Mouse (Mus musculus) heart, embryonic 11.5 days (tissue): Measurements from ENCODE around the gene Ostc. TPM values are rescaled to one million over a fixed set of nuclear protein-coding genes. Genes with fewer than 3 reads are reported as not detected.

ENCODE experiments used
- ATAC-seq: fragments of 200-750 bp; cut with Nextera tagmentation; replicated peaks from 2 replicates; pipeline ENCODE4 v1.8.0; 2017; ENCODE audit warnings: moderate library complexity; ENCODE audit not compliant: insufficient number of reproducible peaks, low FRiP score, low TSS enrichment
- H3K27ac ChIP-seq: fragments of 300-500 bp; sonication (generic); 2 replicates; pipeline ENCODE4 v1.5.1; 2014; ENCODE audit warnings: mild to moderate bottlenecking, low read depth, low read length
- H3K27me3 ChIP-seq: fragments of 300-500 bp; sonication (generic); 2 replicates; pipeline ENCODE4 v1.6.1; 2014; ENCODE audit warnings: mild to moderate bottlenecking, low read length, mixed read lengths; ENCODE audit not compliant: control insufficient read depth, insufficient read depth
- H3K36me3 ChIP-seq: fragments of 300-500 bp; sonication (generic); 2 replicates; pipeline ENCODE4 v1.6.1; 2014; ENCODE audit warnings: mild to moderate bottlenecking, low read length, moderate library complexity, mixed read lengths; ENCODE audit not compliant: control insufficient read depth, insufficient read depth
- H3K4me1 ChIP-seq: fragments of 300-500 bp; sonication (generic); 2 replicates; pipeline ENCODE4 v1.6.1; 2014; ENCODE audit warnings: low read length; ENCODE audit not compliant: control insufficient read depth, insufficient read depth
- H3K4me2 ChIP-seq: fragments of 300-500 bp; sonication (generic); 2 replicates; pipeline ENCODE4 v1.6.1; 2014; ENCODE audit warnings: mild to moderate bottlenecking, moderate library complexity
- H3K4me3 ChIP-seq: fragments of 300-500 bp; sonication (generic); 2 replicates; pipeline ENCODE4 v1.5.1; 2014; ENCODE audit warnings: low read depth, low read length
- H3K9ac ChIP-seq: fragments of 300-500 bp; sonication (generic); 2 replicates; pipeline ENCODE4 v1.6.1; 2014; ENCODE audit warnings: mild to moderate bottlenecking, low read depth, low read length, moderate library complexity
- H3K9me3 ChIP-seq: fragments of 300-500 bp; sonication (generic); replicated peaks from 2 replicates; pipeline ENCODE4 v1.6.1; 2016; ENCODE audit warnings: low read length; ENCODE audit not compliant: control insufficient read depth
- WGBS: fragments of 180-500 bp; shearing (Covaris S2); extraction: QIAGEN DNeasy Blood & Tissue Kit; methylation state at CpG from one replicate; pipeline ENCODE4 v1.1.7; 2014; ENCODE audit not compliant: insufficient replicate concordance; 5-methylcytosine and 5-hydroxymethylcytosine counted together
- polyA plus RNA-seq: library from polyadenylated mRNA; unstranded; fragments of >200 nt; fragmentation: Nextera tagmentation; extraction: Ambion mirVana; gene quantifications from 2 replicates; pipeline ENCODE4 v1.2.1, GENCODE M21; 2014

The Ostc gene
- polyA plus RNA-seq, 1 experiment from 2014 or later: 282 TPM

DNA sequence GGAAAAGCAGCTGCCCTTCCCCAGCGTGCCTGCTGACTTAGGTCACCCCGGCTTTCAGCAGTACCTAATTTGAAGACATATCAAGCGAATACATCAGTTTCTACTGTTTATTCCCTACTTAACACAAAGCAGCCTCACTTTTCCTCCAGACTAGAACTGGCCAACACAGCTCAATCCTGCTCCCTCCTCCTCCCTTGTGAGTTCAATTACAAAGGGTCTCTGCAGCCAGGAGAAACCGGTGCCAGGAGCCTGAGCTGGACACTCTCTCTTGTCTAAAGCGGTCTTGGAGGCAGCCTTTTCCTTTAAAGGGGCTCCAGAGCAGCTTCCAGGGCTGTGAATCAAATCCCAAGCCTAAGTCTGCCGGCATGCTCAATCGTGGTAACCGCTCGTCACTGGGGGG is 27.1 kb downstream of the Ostc start:
- Histone ChIP-seq H3K9me3 (no peaks in the 10 kb centered on the region), H3K9ac (no peak overlapping the region), H3K27ac (no peak overlapping the region), H3K4me1 (no peaks in the 10 kb centered on the region), H3K27me3 (no peaks in the 10 kb centered on the region), H3K4me2 (no peak overlapping the region), H3K36me3 (no peaks in the 10 kb centered on the region), H3K4me3 (no peak overlapping the region)
- ATAC-seq: no peak
- 83% methylated on average over 9 of the region's 9 CpGs for WGBS

DNA sequence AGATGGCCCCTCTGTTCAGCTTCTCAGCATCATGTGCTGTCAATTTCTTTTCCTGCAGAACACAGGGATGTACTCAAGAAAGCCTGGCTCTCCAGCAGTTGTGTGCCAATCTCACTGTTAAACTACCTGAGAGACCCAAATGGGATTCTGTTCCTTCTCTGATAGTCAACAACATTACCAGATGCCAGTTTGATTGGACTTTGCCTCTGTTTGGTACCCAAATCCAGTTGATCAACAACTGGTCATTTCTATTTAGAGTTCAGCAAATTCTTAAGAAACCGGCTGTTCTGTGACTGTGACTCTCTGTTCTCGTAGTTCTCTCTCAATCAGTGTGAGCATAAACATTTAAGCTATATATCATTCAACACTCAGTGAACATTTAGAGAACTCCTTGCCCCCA is 28.0 kb downstream of the Ostc start:
- WGBS: 75% methylated on average over 2 of the region's 2 CpGs
- H3K4me3 ChIP-seq: no peak overlapping the region
- no peak for ATAC-seq
- no peaks in the 10 kb centered on the region for H3K27me3 ChIP-seq
- H3K27ac ChIP-seq: no peak overlapping the region
- H3K4me1 ChIP-seq: no peaks in the 10 kb centered on the region
- H3K9ac ChIP-seq: no peak overlapping the region
- no peaks in the 10 kb centered on the region for H3K36me3 ChIP-seq
- H3K4me2 ChIP-seq: no peak overlapping the region
- no peaks in the 10 kb centered on the region for H3K9me3 ChIP-seq

DNA sequence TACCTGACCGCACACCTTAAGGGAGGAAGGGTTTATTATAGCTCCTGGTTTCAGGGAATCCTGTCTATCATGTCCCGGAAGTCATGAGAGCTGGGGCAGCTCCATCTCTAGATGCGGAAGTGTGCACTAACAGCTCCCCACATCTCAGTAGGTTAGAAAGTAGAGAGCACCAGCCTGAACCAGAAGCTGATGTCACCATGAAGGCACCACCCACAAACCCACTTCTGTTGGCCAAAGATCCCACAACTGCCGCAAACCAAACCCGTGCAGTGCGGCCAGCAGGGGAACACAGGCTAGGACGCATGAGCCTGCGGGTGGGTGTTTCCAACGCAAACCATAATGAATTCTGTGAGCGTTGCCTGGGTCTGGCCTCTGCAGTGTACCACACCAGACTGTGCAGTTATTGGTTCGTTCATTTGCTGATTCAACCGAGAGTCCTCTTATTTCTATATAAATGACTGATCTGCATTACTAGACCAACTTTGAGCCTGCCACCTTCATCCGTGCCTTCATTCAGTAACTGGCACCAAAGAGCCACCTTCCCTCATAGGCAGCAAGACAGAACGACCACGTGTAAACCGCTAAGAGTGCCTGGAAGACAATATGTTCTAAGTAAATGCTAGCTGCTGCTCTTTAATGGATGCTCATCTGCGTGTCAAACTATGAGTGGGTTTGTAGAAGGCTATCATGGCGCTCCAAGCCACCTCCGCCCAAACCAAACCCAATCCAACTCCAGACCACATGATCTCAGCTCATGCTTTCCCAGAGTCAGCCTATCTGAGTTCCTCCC is 31.4 kb downstream of the Ostc start:
- no peaks in the 10 kb centered on the region for H3K36me3 ChIP-seq
- no peaks in the 10 kb centered on the region for H3K9me3 ChIP-seq
- no peaks in the 10 kb centered on the region for H3K27me3 ChIP-seq
- no peak overlapping the region for H3K4me2 ChIP-seq
- no peak for ATAC-seq
- no peak overlapping the region for H3K27ac ChIP-seq
- WGBS: 90% methylated on average over 19 of the region's 19 CpGs
- no peaks in the 10 kb centered on the region for H3K4me1 ChIP-seq
- H3K4me3 ChIP-seq: no peak overlapping the region
- H3K9ac ChIP-seq: no peak overlapping the region

DNA sequence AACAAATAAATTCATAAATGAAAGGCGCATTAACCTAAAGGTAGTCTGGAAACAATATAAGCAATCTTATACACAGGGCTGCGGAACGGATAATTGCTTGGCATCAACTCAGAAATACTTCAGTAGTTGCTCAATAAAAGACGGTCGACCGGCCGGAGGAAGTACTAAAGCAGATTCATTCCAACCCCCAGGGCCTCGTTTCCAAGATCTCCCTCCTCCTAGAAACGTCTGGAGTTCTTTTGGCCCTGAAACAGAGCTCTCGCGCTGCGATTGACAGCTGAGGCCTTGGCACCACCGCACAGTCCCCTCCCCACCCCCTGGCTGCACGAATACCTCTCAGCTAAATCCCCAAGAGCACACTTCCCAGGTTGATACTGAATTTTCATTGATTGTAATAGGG is 38.0 kb downstream of the Ostc start:
- Histone ChIP-seq H3K4me3 (no peak overlapping the region), H3K36me3 (no peaks in the 10 kb centered on the region), H3K9ac (no peak overlapping the region), H3K9me3 (no peaks in the 10 kb centered on the region), H3K27me3 (no peaks in the 10 kb centered on the region), H3K4me2 (no peak overlapping the region), H3K27ac (no peak overlapping the region), H3K4me1 (no peaks in the 10 kb centered on the region)
- 73% methylated on average over 14 of the region's 14 CpGs for WGBS
- ATAC-seq: no peak

DNA sequence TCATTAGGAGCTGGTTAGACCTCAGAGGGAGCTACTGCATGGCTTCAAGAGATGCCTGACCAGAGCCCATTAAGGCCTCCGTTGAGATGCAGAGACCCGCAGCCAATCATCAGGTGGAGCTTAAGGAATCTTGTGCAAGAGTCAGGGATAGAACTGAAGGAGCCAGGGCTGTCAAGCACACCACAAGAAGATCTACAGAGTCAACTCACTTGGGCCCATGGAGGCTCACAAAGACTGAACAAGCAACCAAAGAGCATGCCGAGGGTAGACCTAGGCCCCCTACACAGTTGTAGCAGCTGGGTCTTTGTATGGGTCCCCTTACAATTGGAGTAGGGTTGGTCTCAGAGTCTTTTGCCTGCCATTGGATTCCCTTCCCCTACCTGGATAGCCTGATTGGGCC is 46.7 kb downstream of the Ostc start:
- no peak overlapping the region for H3K4me2 ChIP-seq
- no peak for ATAC-seq
- H3K27ac ChIP-seq: no peak overlapping the region
- 86% methylated on average over 3 of the region's 3 CpGs for WGBS
- no peaks in the 10 kb centered on the region for H3K36me3 ChIP-seq
- no peaks in the 10 kb centered on the region for H3K27me3 ChIP-seq
- no peak overlapping the region for H3K4me3 ChIP-seq
- no peak overlapping the region for H3K9ac ChIP-seq
- H3K9me3 ChIP-seq: no peaks in the 10 kb centered on the region
- H3K4me1 ChIP-seq: no peaks in the 10 kb centered on the region

DNA sequence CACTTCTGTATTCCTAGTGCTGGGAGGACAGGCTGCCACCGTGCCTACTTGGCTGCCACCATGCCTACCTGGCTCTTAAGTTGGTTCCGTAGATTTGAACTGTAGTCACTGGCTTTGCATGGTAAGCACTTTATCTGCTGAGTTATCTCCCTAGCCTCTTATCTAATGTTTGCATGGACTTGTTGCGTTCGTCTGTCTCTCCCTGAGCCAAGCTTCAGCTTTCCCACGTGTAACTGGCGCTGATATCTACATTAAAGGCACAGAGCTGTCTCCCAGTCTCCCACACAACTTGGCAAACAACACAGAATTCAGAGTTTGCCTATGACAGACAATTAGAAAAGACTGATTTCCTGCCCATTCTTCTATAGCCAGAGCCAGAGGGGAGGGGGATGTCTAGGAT is 48.6 kb downstream of the Ostc start:
- Histone ChIP-seq H3K9ac (no peak overlapping the region), H3K4me1 (no peaks in the 10 kb centered on the region)
- WGBS: 35% methylated on average over 6 of the region's 6 CpGs

DNA sequence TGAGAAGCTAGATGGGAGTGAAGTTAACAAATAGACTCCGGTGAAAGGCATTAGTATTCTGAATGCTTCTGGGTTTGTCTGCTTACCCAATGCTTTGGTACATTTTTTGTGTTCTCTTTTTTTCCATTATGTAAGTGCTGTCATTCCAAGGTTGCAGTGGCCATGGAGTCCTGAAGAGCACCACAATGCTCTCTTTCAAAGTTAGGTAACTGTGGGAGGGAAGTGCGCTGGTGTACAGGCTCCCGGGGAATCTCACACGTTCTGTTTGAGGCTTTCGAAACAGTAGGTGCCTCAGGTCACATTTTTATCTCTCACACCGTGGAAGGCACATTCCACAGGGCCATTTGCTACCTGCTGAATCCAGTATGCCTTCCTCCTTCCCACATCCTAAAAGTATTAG is 59.7 kb downstream of the Ostc start:
- H3K9ac ChIP-seq: no peak overlapping the region
- H3K36me3 ChIP-seq: no peaks in the 10 kb centered on the region
- no peak overlapping the region for H3K27ac ChIP-seq
- H3K4me3 ChIP-seq: no peak overlapping the region
- WGBS: 28% methylated on average over 6 of the region's 6 CpGs
- ATAC-seq: no peak
- H3K9me3 ChIP-seq: no peaks in the 10 kb centered on the region
- no peaks in the 10 kb centered on the region for H3K27me3 ChIP-seq
- no peak overlapping the region for H3K4me2 ChIP-seq
- H3K4me1 ChIP-seq: no peaks in the 10 kb centered on the region

More for the DNA sequence above, 48.6 kb downstream of the Ostc start:
- Histone ChIP-seq H3K27ac (no peak overlapping the region), H3K36me3 (no peaks in the 10 kb centered on the region), H3K4me2 (no peak overlapping the region), H3K27me3 (no peaks in the 10 kb centered on the region), H3K9me3 (no peaks in the 10 kb centered on the region), H3K4me3 (no peak overlapping the region)
- no peak for ATAC-seq

DNA sequence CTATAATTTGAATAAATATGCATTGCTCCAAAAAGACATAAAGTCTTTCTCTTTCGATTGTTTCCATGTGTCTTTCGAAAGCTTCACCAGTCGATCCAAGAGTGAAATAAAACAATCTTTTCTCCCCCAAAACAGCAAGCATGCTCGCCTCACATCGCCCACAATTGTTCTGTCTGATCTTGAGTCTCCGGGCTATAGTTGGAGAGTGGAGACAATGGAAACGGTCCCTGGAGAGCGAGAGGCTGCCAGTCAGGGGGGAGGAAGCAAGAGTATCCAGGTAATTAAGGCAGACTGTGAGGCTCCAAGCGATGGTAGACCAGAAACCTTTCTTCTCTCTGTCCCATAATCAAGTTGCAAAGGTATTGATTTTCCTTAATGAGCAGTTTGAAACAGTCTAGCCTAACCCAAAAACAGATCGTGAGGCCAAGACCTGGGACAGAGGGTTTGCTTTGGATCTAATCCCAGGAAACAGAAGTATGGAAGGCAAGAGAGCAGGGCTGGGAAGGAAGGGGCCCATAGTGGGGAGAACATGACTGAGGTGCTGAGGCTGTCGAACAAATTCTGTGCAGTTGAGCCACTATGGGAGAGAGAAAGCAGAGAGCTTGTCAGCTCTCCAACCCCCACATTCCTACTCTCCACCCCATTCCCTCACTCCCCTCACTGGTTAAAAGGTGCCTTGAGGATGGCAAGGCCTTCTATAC is 63.0 kb downstream of the Ostc start:
- H3K4me3 ChIP-seq: no peak overlapping the region
- WGBS: 79% methylated on average over 11 of the region's 11 CpGs
- no peaks in the 10 kb centered on the region for H3K36me3 ChIP-seq
- no peak overlapping the region for H3K27ac ChIP-seq
- H3K4me1 ChIP-seq: no peaks in the 10 kb centered on the region
- no peak overlapping the region for H3K4me2 ChIP-seq
- H3K9ac ChIP-seq: no peak overlapping the region
- no peaks in the 10 kb centered on the region for H3K27me3 ChIP-seq
- ATAC-seq: no peak
- H3K9me3 ChIP-seq: no peaks in the 10 kb centered on the region
